Mouse (Mus musculus) lung, postnatal 0 days (tissue): ENCODE measurements at regions not wholly inside any gene's neighbourhood (a gene's known extent, or its start where the extent isn't known, plus 50 kb on each side); places are given as distances from the start of the nearest gene placed in this dataset.
A peak's percentile ranks its signal among the peaks of the same experiment; 100 is the strongest.

Experiments used
- ATAC-seq: fragments of 200-750 bp; cut with Nextera tagmentation; 2 replicates; pipeline ENCODE4 v1.8.0; 2017; ENCODE audit warnings: moderate library complexity
- DNase-seq: peaks from one replicate; pipeline ENCODE4 v3.0.0-alpha.2; 2016; ENCODE audit warnings: low spot score
- H3K27ac ChIP-seq: fragments of 300-500 bp; sonication (generic); 2 replicates; pipeline ENCODE4 v1.5.1; 2014; ENCODE audit warnings: antibody characterized with exemption, mild to moderate bottlenecking, low read length, mixed read lengths
- H3K27me3 ChIP-seq: fragments of 300-500 bp; sonication (generic); replicated peaks from 2 replicates; pipeline ENCODE4 v1.6.1; 2014; ENCODE audit warnings: low read length, mixed read lengths; ENCODE audit not compliant: insufficient read depth
- H3K36me3 ChIP-seq: fragments of 300-500 bp; sonication (generic); 2 replicates; pipeline ENCODE4 v1.6.1; 2014; ENCODE audit warnings: low read length, mixed read lengths; ENCODE audit not compliant: insufficient read depth
- H3K4me1 ChIP-seq: fragments of 300-500 bp; sonication (generic); 2 replicates; pipeline ENCODE4 v1.6.1; 2014; ENCODE audit warnings: antibody characterized with exemption, low read depth, low read length, mixed read lengths; ENCODE audit not compliant: insufficient read depth
- H3K4me2 ChIP-seq: fragments of 300-500 bp; sonication (generic); replicated peaks from 2 replicates; pipeline ENCODE4 v1.6.1; 2014; ENCODE audit warnings: low read depth, mild to moderate bottlenecking, low read length, moderate library complexity, mixed read lengths
- H3K4me3 ChIP-seq: fragments of 300-500 bp; sonication (generic); 2 replicates; pipeline ENCODE4 v1.5.1; 2014; ENCODE audit warnings: low read depth, low read length
- H3K9ac ChIP-seq: fragments of 300-500 bp; sonication (generic); replicated peaks from 2 replicates; pipeline ENCODE4 v1.6.1; 2014; ENCODE audit warnings: low read depth, mild to moderate bottlenecking
- H3K9me3 ChIP-seq: fragments of 300-500 bp; sonication (generic); 2 replicates; pipeline ENCODE4 v1.6.1; 2016; ENCODE audit warnings: low read length, mixed read lengths
- CTCF ChIP-seq: IDR thresholded peaks from 2 replicates; pipeline ENCODE4 v1.5.1; 2016; ENCODE audit warnings: antibody characterized with exemption, mild to moderate bottlenecking
- EP300 ChIP-seq: IDR thresholded peaks from 2 replicates; pipeline ENCODE4 v1.6.1; 2016; ENCODE audit warnings: antibody characterized with exemption, mild to moderate bottlenecking, control low read depth
- WGBS: fragments of 180-500 bp; shearing (Covaris S2); extraction: QIAGEN DNeasy Blood & Tissue Kit; methylation state at CpG from one replicate; pipeline ENCODE4 v1.1.7; 2014; 5-methylcytosine and 5-hydroxymethylcytosine counted together

DNA sequence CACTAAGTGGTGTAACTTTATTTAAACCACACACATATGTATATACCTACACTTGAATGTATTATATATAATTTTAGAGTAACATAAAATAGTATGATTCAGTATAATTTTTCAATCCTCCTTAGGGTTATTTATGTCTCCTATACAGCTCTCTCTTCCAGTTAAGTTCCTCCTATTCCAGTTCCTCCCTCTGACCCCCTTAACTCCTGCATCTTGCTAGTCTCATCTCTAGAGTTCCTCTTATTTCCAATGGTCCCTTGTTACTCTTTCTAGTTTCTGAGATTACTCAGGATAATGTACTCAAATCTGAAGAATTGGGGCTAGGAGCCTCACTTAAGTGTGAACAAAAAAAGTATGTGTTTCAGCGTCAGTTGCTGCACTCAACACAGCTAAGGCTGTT is 88.4 kb upstream of the Tex13c2 start:
- no peaks in the 10 kb centered on the region for H3K9me3 ChIP-seq
- H3K27ac ChIP-seq: no peak overlapping the region
- ATAC-seq: no peak
- H3K9ac ChIP-seq: no peak overlapping the region
- TF ChIP-seq CTCF (no peak), EP300 (no peak)
- H3K27me3 ChIP-seq: no peaks in the 10 kb centered on the region
- H3K4me2 ChIP-seq: no peak overlapping the region
- WGBS: 80% methylated on average over 1 of the region's 1 CpGs
- H3K4me1 ChIP-seq: no peaks in the 10 kb centered on the region
- H3K36me3 ChIP-seq: no peaks in the 10 kb centered on the region
- no peak overlapping the region for H3K4me3 ChIP-seq
- no peak for DNase-seq

DNA sequence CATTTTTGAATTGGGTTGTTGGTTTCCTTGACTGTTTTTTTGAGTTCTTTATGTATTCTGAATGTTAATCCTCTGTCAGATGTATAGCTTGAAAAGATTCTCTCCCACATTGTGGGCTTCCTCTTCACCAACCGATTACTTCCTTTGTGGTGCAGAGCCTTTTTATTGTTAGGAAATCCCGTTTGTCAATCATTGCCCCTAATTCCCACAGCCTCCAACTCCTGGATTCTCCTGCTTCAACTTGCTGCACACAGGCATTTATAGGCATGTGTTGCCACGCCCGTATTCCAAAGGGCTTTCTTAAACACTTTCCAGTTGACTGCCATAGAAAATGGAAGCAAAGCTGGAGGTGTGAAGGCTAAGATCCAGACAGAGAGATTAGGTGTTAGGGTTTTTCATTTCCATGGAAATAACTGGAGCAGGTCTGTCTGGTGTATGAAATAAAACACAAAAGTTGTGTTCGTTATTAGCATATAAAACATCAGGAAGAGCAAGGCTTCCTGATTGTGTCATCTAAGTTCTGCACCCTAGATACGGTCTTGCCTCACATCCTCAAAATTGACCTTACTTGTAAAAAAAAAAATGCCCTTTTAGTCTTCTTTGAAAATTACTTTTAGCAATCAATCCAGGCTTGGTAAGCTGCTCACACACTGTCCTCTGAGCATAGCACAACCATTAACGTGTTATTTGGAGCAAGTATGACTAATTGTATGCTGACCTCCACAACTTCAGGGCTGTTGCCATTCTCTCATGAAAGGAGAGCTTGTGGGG is 87.7 kb upstream of the Tex13c2 start:
- H3K4me3 ChIP-seq: no peak overlapping the region
- H3K27me3 ChIP-seq: no peaks in the 10 kb centered on the region
- H3K9me3 ChIP-seq: no peaks in the 10 kb centered on the region
- peak; percentile 78; the same call in 1 of the 2 replicates for ATAC-seq
- H3K4me2 ChIP-seq: no peak overlapping the region
- no peaks in the 10 kb centered on the region for H3K4me1 ChIP-seq
- no peak for TF ChIP-seq CTCF
- no peak for TF ChIP-seq EP300
- H3K27ac ChIP-seq: peak overlapping the region; percentile 27; the same call in 1 of the 2 replicates
- H3K36me3 ChIP-seq: no peaks in the 10 kb centered on the region
- H3K9ac ChIP-seq: no peak overlapping the region
- 56% methylated on average over 7 of the region's 7 CpGs for WGBS
- DNase-seq: peak; percentile 51

DNA sequence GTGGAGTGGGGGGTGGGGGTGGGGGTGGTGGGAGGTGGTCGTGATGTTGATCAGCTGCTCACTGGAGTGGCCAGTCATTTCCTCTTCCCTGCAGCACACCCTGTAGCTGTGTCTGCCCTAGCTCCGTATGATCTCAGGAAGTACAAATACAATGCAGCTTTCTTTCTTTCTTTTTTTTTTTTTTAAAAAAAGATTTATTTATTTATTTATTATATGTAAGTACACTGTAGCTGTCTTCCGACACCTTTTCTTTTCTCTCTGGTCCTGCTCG is 87.2 kb upstream of the Tex13c2 start:
- Histone ChIP-seq H3K27me3 (no peaks in the 10 kb centered on the region), H3K4me1 (no peaks in the 10 kb centered on the region), H3K9me3 (no peaks in the 10 kb centered on the region), H3K36me3 (no peaks in the 10 kb centered on the region), H3K27ac (no peak overlapping the region), H3K4me2 (no peak overlapping the region), H3K4me3 (no peak overlapping the region), H3K9ac (no peak overlapping the region)
- no peak for TF ChIP-seq CTCF
- TF ChIP-seq EP300: no peak
- 45% methylated on average over 3 of the region's 4 CpGs for WGBS
- peak; percentile 41 for DNase-seq
- peak; percentile 80 for ATAC-seq

DNA sequence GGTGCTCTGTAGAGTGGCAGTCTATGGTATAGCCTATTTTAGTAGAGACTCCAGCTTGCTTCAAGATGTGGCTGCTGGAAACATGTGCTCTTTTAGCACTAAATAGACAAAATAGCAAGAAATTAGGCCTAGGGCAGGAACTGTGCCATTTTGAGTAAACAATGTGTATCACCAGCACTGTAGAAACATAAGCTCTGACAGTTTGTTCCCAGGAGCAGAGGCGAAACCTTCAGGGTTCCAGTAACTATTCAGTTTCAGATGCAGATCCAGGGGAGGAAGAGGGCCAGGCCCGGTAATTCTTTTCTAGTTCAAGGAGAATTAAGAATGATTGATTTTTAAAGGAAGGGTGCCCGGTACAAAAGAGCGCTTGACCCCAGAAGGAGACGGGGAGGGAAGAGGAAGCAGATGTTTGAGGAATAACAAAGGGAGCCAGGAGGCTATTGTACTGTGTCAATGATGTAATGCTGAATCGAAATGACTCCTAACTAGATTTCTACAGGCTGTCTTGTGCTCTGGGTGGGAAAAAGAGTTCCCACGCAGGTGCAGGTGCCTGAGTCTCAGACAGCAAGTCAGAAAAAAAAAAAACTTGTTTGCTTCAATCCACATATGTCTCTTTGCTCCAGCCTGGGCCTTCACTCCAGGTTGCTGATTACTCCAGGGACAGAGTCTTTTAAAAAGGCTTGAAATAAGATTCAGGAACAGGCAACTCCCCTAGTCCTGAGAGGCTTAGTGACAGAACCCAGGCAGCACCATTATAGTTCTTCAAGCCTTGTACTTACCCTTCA is 57.4 kb upstream of the Tex13c2 start:
- no peaks in the 10 kb centered on the region for H3K9me3 ChIP-seq
- no peaks in the 10 kb centered on the region for H3K36me3 ChIP-seq
- no peak overlapping the region for H3K4me2 ChIP-seq
- no peaks in the 10 kb centered on the region for H3K4me1 ChIP-seq
- H3K9ac ChIP-seq: no peak overlapping the region
- no peak overlapping the region for H3K4me3 ChIP-seq
- peak overlapping the region; percentile 51 for H3K27ac ChIP-seq
- H3K27me3 ChIP-seq: no peaks in the 10 kb centered on the region
- ATAC-seq (peak; percentile 88), DNase-seq (peak; percentile 55)
- WGBS: 20% methylated on average over 7 of the region's 7 CpGs
- TF ChIP-seq CTCF (no peak), EP300 (peak; percentile 86)
